Mouse (Mus musculus): Measurements from ENCODE around the gene Vmn1r11. TPM values are rescaled to one million over a fixed set of nuclear protein-coding genes. Genes with fewer than 3 reads are reported as not detected.

The Vmn1r11 gene
- total RNA-seq (2021), result not detected
- long read RNA-seq, experiment 1, result 0 reads
- long read RNA-seq, experiment 2, result 0 reads

GRCm38 (mm10) chr6:57133155-57133554 is at the start of gene Vmn1r11:
Gene Vmn1r11 (plus strand): TSS chr6:57133455.
- DNase-seq (ENCODE audit: low spot score in 2 of 2), result no peak

- no peak for DNase-seq (ENCODE audit: low spot score in 2 of 2)
Observed at GRCm38 (mm10) chr6:57106358-57106757, 26.9 kb upstream of the Vmn1r11 start.

GRCm38 (mm10) chr6:57109154-57109553 is 24.1 kb upstream of the Vmn1r11 start, which contains the start of gene Vmn1r10:
Gene Vmn1r10 (plus strand): TSS chr6:57109454.
- DNase-seq (ENCODE audit: low spot score in 2 of 2), result no peak

GRCm38 (mm10) chr6:57156619-57157018 is 23.4 kb downstream of the Vmn1r11 start, which contains the start of gene Vmn1r12:
Gene Vmn1r12 (plus strand): TSS chr6:57156919.
- no peak for DNase-seq (ENCODE audit: low spot score in 2 of 2)

Other genes with a start within 250 kb of the Vmn1r11 start
- 10 to 100 TPM; 43.0 to 43.5 TPM for gene Nt5c3, start 209.5 kb upstream of the Vmn1r11 start, total RNA-seq (2021)
- under 1 TPM; 0.21 to 0.31 TPM for gene Vmn1r4, start 209.4 kb upstream of the Vmn1r11 start, total RNA-seq (2021)
- gene Vmn1r5, start 163.2 kb upstream of the Vmn1r11 start, total RNA-seq (2021), result not detected
- gene Vmn1r6, start 136.2 kb upstream of the Vmn1r11 start, total RNA-seq (2021), result not detected
- gene Vmn1r7, start 108.1 kb upstream of the Vmn1r11 start, total RNA-seq (2021), result not detected
- gene Vmn1r8, start 101.2 kb upstream of the Vmn1r11 start, total RNA-seq (2021), result not detected
- gene Vmn1r9, start 66.7 kb upstream of the Vmn1r11 start, total RNA-seq (2021), result not detected
- gene Vmn1r10, start 24.0 kb upstream of the Vmn1r11 start, total RNA-seq (2021), result not detected
- not detected for gene Vmn1r12, start 23.5 kb downstream of the Vmn1r11 start, total RNA-seq (2021)
- not detected for gene Vmn1r13, start 69.8 kb downstream of the Vmn1r11 start, total RNA-seq (2021)
- gene Vmn1r14, start 98.2 kb downstream of the Vmn1r11 start, total RNA-seq (2021), result not detected
- gene Vmn1r15, start 124.5 kb downstream of the Vmn1r11 start, total RNA-seq (2021), result not detected
- gene Vmn1r16, start 196.0 kb downstream of the Vmn1r11 start, total RNA-seq (2021), result not detected
- gene Vmn1r17, start 230.3 kb downstream of the Vmn1r11 start, total RNA-seq (2021), result not detected

All from layer of hippocampus, postnatal 14 days (tissue).